Mouse (Mus musculus) liver, embryonic 14.5 days (tissue): ENCODE measurements at regions not wholly inside any gene's neighbourhood (a gene's known extent, or its start where the extent isn't known, plus 50 kb on each side); places are given as distances from the start of the nearest gene placed in this dataset.

Source experiments
- ATAC-seq: fragments of 200-750 bp; cut with Nextera tagmentation; 2 replicates; pipeline ENCODE4 v1.8.0; 2017; ENCODE audit warnings: moderate number of reproducible peaks, mild to moderate bottlenecking, moderate library complexity; ENCODE audit not compliant: insufficient read depth
- DNase-seq, 3 experiments: peaks; one replicate each; pipeline ENCODE4 v3.0.0-alpha.2; 2012 to 2013; ENCODE audit warnings: low read depth in 3 of 3, low spot score in 3 of 3
- H3K27ac ChIP-seq: fragments of 300-500 bp; sonication (generic); 2 replicates; pipeline ENCODE4 v1.5.1; 2014; ENCODE audit warnings: moderate library complexity, mild to moderate bottlenecking, control low read depth, inconsistent platforms
- H3K27me3 ChIP-seq: fragments of 300-500 bp; sonication (generic); 2 replicates; pipeline ENCODE4 v1.6.1; 2014; ENCODE audit warnings: mild to moderate bottlenecking, low read length, moderate library complexity; ENCODE audit not compliant: control insufficient read depth, insufficient read depth
- H3K36me3 ChIP-seq: fragments of 300-500 bp; sonication (generic); replicated peaks from 2 replicates; pipeline ENCODE4 v1.6.1; 2014; ENCODE audit warnings: low read depth; ENCODE audit not compliant: control insufficient read depth, insufficient read depth
- H3K4me1 ChIP-seq, 2 experiments: fragments of 200-500 bp in 1 of 2; fragments of 300-500 bp in 1 of 2; sonication (generic) in 1 of 2; replicated peaks; 2 replicates each; pipeline ENCODE4 v1.6.1; 2012 to 2014; ENCODE audit warnings: antibody characterized with exemption in 1 of 2, inconsistent platforms in 1 of 2, low read length in 1 of 2; ENCODE audit not compliant: control insufficient read depth in 2 of 2, insufficient read depth in 2 of 2
- H3K4me2 ChIP-seq: fragments of 300-500 bp; sonication (generic); 2 replicates; pipeline ENCODE4 v1.6.1; 2014; ENCODE audit warnings: low read depth, mild to moderate bottlenecking, control low read depth, moderate library complexity
- H3K4me3 ChIP-seq, 2 experiments: fragments of 200-500 bp in 1 of 2; fragments of 300-500 bp in 1 of 2; sonication (generic) in 1 of 2; 2 replicates each; pipeline ENCODE4 v1.5.1; 2012 to 2014; ENCODE audit warnings: low read depth in 2 of 2, low read length in 2 of 2, mild to moderate bottlenecking in 2 of 2, control low read depth in 1 of 2, inconsistent platforms in 1 of 2, moderate library complexity in 1 of 2; ENCODE audit not compliant: insufficient read depth in 1 of 2
- H3K9ac ChIP-seq: fragments of 300-500 bp; sonication (generic); replicated peaks from 2 replicates; pipeline ENCODE4 v1.6.1; 2014; ENCODE audit warnings: mild to moderate bottlenecking, control low read depth, moderate library complexity
- H3K9me3 ChIP-seq: fragments of 300-500 bp; sonication (generic); 2 replicates; pipeline ENCODE4 v1.6.1; 2016; ENCODE audit warnings: low read length, mixed read lengths; ENCODE audit not compliant: control insufficient read depth
- CTCF ChIP-seq: IDR thresholded peaks from 2 replicates; pipeline ENCODE4 v1.5.1; 2016; ENCODE audit warnings: antibody characterized with exemption, low read depth, control low read depth
- EP300 ChIP-seq: IDR thresholded peaks from 2 replicates; pipeline ENCODE4 v1.6.1; 2016; ENCODE audit warnings: antibody characterized with exemption, low read depth
- whole genome bisulfite sequencing: fragments of 180-500 bp; shearing (Covaris S2); extraction: QIAGEN DNeasy Blood & Tissue Kit; methylation state at CpG from one replicate; pipeline ENCODE4 v1.1.7; 2014; ENCODE audit not compliant: insufficient replicate concordance; 5-methylcytosine and 5-hydroxymethylcytosine counted together

GRCm38 (mm10) chr3:83686611-83687010, 79.5 kb upstream of the Sfrp2 start:
- H3K27ac ChIP-seq: no peak overlapping the region
- no peak overlapping the region for H3K9ac ChIP-seq
- no peaks in the 10 kb centered on the region for H3K27me3 ChIP-seq
- 84% methylated on average over 15 of the region's 15 CpGs for WGBS
- TF ChIP-seq CTCF: no peak
- no peak for ATAC-seq
- no peak overlapping the region for H3K4me2 ChIP-seq
- DNase-seq: no peak
- no peaks in the 10 kb centered on the region for H3K36me3 ChIP-seq
- H3K9me3 ChIP-seq: no peaks in the 10 kb centered on the region
- H3K4me3 ChIP-seq: no peak overlapping the region
- H3K4me1 ChIP-seq: no peaks in the 10 kb centered on the region

GRCm38 (mm10) chr3:83687503-83687902, 78.6 kb upstream of the Sfrp2 start:
- TF ChIP-seq EP300 (no peak), CTCF (no peak)
- ATAC-seq: no peak

DNA sequence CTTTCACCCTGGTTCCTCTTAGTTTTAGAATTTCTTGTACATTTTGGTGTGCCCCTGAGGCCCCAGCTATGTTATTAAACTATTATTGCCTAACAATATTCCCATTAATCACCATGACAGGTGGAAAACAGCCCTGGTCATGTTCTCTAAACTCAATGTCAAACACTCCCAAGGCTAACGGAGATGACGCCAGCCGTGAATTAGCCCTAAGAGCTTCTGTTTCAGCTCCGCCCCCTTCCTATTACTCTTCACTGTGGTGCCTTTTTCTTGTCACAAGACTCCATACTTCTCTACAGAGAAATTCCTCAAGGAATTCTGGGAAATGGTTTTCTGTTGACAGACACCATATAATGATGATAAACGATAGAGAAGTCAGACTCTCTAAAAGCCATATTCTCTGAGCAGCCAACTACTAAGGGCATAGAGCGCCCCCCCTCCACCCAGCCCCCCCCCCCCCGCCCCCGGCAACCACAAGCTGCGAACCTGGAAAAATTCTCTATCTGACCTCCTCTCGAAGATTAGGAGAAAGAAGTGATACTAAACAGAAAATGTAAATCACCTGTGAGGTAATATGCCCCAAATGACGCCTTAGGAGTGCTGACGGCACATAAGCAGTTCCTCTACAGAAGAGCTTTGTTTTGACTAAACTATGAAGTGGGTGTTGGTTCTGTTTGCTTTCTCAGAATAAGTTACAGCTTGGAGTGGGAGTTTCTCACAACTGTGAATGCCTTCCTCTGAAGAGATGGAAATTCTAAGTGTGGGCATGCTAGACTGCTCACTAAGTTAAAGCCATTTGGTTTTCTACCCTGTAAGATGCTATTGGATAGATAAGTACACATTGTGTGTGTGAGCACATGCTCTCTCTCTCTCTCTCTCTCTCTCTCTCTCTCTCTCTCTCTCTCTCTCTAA, 76.8 kb upstream of the Sfrp2 start:
- 55% methylated on average over 12 of the region's 12 CpGs for WGBS
- Histone ChIP-seq H3K27ac (no peak overlapping the region), H3K36me3 (no peaks in the 10 kb centered on the region), H3K4me3 (no peak overlapping the region), H3K4me1 (no peaks in the 10 kb centered on the region), H3K4me2 (no peak overlapping the region), H3K9me3 (no peaks in the 10 kb centered on the region), H3K9ac (no peak overlapping the region), H3K27me3 (no peaks in the 10 kb centered on the region)
- no peak for DNase-seq
- TF ChIP-seq CTCF (no peak), EP300 (no peak)
- no peak for ATAC-seq

More at GRCm38 (mm10) chr3:83687503-83687902, 78.6 kb upstream of the Sfrp2 start:
- Histone ChIP-seq H3K4me3 (no peak overlapping the region), H3K9ac (no peak overlapping the region), H3K27ac (no peak overlapping the region), H3K4me1 (no peaks in the 10 kb centered on the region), H3K27me3 (no peaks in the 10 kb centered on the region), H3K36me3 (no peaks in the 10 kb centered on the region), H3K9me3 (no peaks in the 10 kb centered on the region), H3K4me2 (no peak overlapping the region)
- WGBS: 45% methylated on average over 4 of the region's 4 CpGs
- DNase-seq: no peak

DNA sequence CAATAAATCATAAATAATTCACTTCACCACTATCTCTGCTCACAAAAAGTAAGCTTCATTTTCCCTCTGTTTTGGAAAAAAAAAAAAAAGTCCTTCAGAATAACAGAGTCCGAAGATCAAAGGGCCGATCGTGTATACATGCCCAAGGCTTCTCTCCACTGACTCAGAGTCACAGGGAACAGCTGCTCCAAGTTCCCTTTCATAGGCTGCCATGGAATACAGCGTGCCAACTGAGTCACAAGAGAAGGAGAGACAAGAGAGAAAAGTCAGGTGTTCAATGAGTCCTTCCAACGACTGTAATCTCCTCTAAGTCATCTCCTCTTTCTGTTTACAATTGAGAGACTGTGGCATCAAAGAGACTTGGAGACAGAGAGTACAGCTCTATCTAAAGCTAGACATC, 71.6 kb upstream of the Sfrp2 start:
- Histone ChIP-seq H3K4me1 (no peaks in the 10 kb centered on the region), H3K4me3 (no peak overlapping the region), H3K27me3 (no peaks in the 10 kb centered on the region), H3K36me3 (no peaks in the 10 kb centered on the region), H3K27ac (no peak overlapping the region), H3K9me3 (no peaks in the 10 kb centered on the region), H3K4me2 (no peak overlapping the region), H3K9ac (no peak overlapping the region)
- 49% methylated on average over 5 of the region's 5 CpGs for WGBS
- DNase-seq (no peak), ATAC-seq (no peak)
- TF ChIP-seq CTCF (no peak), EP300 (no peak)

GRCm38 (mm10) chr3:83699751-83700150, 66.4 kb upstream of the Sfrp2 start:
- Histone ChIP-seq H3K4me2 (no peak overlapping the region), H3K9ac (no peak overlapping the region), H3K27me3 (no peaks in the 10 kb centered on the region), H3K9me3 (no peaks in the 10 kb centered on the region), H3K4me1 (no peaks in the 10 kb centered on the region), H3K36me3 (no peaks in the 10 kb centered on the region), H3K27ac (no peak overlapping the region), H3K4me3 (no peak overlapping the region)
- ATAC-seq (no peak), DNase-seq (no peak)
- 77% methylated on average over 3 of the region's 3 CpGs for whole genome bisulfite sequencing
- TF ChIP-seq CTCF (no peak), EP300 (no peak)
